In the genomic region with DNA sequence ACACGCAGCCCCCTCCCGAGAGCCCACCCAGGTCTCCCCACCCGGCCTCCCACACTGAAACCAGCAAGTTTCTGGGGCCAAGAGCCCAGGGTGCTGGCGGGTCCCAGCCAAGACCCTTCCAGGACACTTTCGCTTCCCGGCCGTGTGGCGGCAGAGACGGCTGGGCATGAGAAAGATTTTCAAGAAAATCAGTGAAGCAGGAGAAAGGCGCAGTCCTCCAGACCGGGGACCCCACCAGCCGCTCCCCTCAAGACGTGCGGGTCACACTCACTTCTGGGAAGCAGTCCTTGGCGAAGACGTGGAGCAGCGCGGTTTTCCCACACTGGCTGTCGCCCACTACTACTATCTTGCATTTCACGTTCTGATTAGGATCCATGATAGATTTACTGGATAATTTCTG, we compare ENCODE assay signal across 8 mouse cellular contexts. TPM values are rescaled to one million over a fixed set of nuclear protein-coding genes. Genes with fewer than 3 reads are reported as not detected.
DNase-seq lines count a peak whose midpoint lies in the region; ATAC-seq and TF ChIP-seq lines count a peak whose summit lies in the region.

No protein-coding gene starts in this region.

- H3K36me3 ChIP-seq in forebrain, embryonic 16.5 days (ENCODE audit: control insufficient read depth, insufficient read depth): no peaks in the 10 kb centered on the region
- 0 out of 2 replicates have a peak, but pooled peaks cover under 1% of the 10 kb centered on the region for H3K36me3 ChIP-seq in hindbrain, embryonic 12.5 days
- peaks cover 26% of the 10 kb centered on the region for H3K36me3 ChIP-seq in midbrain, embryonic 10.5 days
- H3K36me3 ChIP-seq in splenic B cell, adult 2 months (ENCODE audit: control insufficient read depth, insufficient read depth, low read length, poor library complexity, severe bottlenecking): no peaks in the 10 kb centered on the region

- peaks cover 25% of the 10 kb centered on the region for H3K4me1 ChIP-seq in forebrain, embryonic 16.5 days (replicated peaks; ENCODE audit: control insufficient read depth, insufficient read depth, low read length)
- H3K4me1 ChIP-seq in hindbrain, embryonic 12.5 days: peaks cover 16% of the 10 kb centered on the region
- peaks cover 31% of the 10 kb centered on the region for H3K4me1 ChIP-seq in midbrain, embryonic 10.5 days

- no peaks in the 10 kb centered on the region for H3K27me3 ChIP-seq in forebrain, embryonic 16.5 days (replicated peaks; ENCODE audit: control insufficient read depth, insufficient read depth, low read length)
- H3K27me3 ChIP-seq in hindbrain, embryonic 12.5 days: no peaks in the 10 kb centered on the region
- H3K27me3 ChIP-seq in midbrain, embryonic 10.5 days (ENCODE audit: low read depth, poor library complexity, severe bottlenecking): no peaks in the 10 kb centered on the region
- H3K27me3 ChIP-seq in splenic B cell, adult 2 months (ENCODE audit: control insufficient read depth, insufficient read depth, low read length, poor library complexity, severe bottlenecking): peaks cover 2% of the 10 kb centered on the region; the same call in 1 of the 2 replicates

- TF ChIP-seq POLR2A in brain, embryonic 14.5 days (IDR thresholded peaks at IDR 0.05; ENCODE audit: borderline replicate concordance, extremely low read depth, insufficient read depth, insufficient read length, poor library complexity, severe bottlenecking): 0 out of 2 replicates have a peak, but pooled peaks have one; percentile 11

- no peaks in the 10 kb centered on the region for H3K9me3 ChIP-seq in forebrain, embryonic 16.5 days (ENCODE audit: control insufficient read depth, low read length)
- H3K9me3 ChIP-seq in hindbrain, embryonic 12.5 days (replicated peaks): no peaks in the 10 kb centered on the region
- no peaks in the 10 kb centered on the region for H3K9me3 ChIP-seq in midbrain, embryonic 10.5 days (replicated peaks)

- peak overlapping the region; percentile 96 for H3K4me3 ChIP-seq in forebrain, embryonic 16.5 days (replicated peaks; ENCODE audit: low read length)
- peak overlapping the region; percentile 86 for H3K4me3 ChIP-seq in hindbrain, embryonic 12.5 days
- H3K4me3 ChIP-seq in midbrain, embryonic 10.5 days: peak overlapping the region; percentile 95

- ATAC-seq in forebrain, embryonic 16.5 days: peak; percentile 39
- peak; percentile 32; the same call in 1 of the 2 replicates for ATAC-seq in hindbrain, embryonic 12.5 days (ENCODE audit: low FRiP score)

- peak; percentile 13 for DNase-seq in cerebellum, adult 11-12 months
- no peak for DNase-seq in cerebellum, adult 9-10 months
- DNase-seq in brain, embryonic 14.5 days (ENCODE audit: low read depth): peak; percentile 71
- DNase-seq in left cerebral cortex, postnatal 36 days (ENCODE audit: low spot score in 2 of 2): peak; percentile 45 to 46
- peak; percentile 65 for DNase-seq in midbrain, embryonic 10.5 days (ENCODE audit: low spot score)
- peak; percentile 4 for DNase-seq in splenic B cell, adult 2 months (ENCODE audit: low read depth, low spot score)

- H3K9ac ChIP-seq in forebrain, embryonic 16.5 days (replicated peaks; ENCODE audit: low read depth, low read length): peak overlapping the region; percentile 94
- peak overlapping the region; percentile 97 for H3K9ac ChIP-seq in hindbrain, embryonic 12.5 days

- 0% methylated on average over 20 of the region's 20 CpGs for WGBS in forebrain, embryonic 16.5 days
- under 1% methylated on average over 20 of the region's 20 CpGs for WGBS in hindbrain, embryonic 12.5 days
- under 1% methylated on average over 20 of the region's 20 CpGs for WGBS in midbrain, embryonic 10.5 days

- no peak for TF ChIP-seq CTCF in brain, embryonic 14.5 days (IDR thresholded peaks at IDR 0.05; ENCODE audit: borderline replicate concordance, extremely low read depth, insufficient read depth, insufficient read length)

- peak overlapping the region; percentile 93 for H3K27ac ChIP-seq in forebrain, embryonic 16.5 days (ENCODE audit: low read length)
- peak overlapping the region; percentile 94 for H3K27ac ChIP-seq in hindbrain, embryonic 12.5 days
- H3K27ac ChIP-seq in midbrain, embryonic 10.5 days (replicated peaks): peak overlapping the region; percentile 97

- intact Hi-C loops in left cerebral cortex, postnatal 36 days (cut with DNase I): loop anchor here (2.0 to 10.0 kb wide), 3 partner anchors 180 to 842 kb away; no protein-coding TSS in a partner anchor

- H3K4me2 ChIP-seq in forebrain, embryonic 16.5 days (ENCODE audit: low read length): peak overlapping the region; percentile 77
- H3K4me2 ChIP-seq in hindbrain, embryonic 12.5 days (replicated peaks): peak overlapping the region; percentile 71

RNA-seq across cellular contexts. Expression of a gene that starts 0.5 kb away (rescaled TPM):
- 76.7 and 111 TPM in 2 replicates for polyA plus RNA-seq in brain, embryonic 14.5 days (2012; rRNA removed)
- 118 and 132 TPM in 2 replicates for polyA plus RNA-seq in forebrain, embryonic 16.5 days (2015; fragmentation: Nextera tagmentation; extraction: Ambion mirVana)
- 321 and 363 TPM in 2 replicates for polyA plus RNA-seq in hindbrain, embryonic 12.5 days (2016; fragmentation: Nextera tagmentation; extraction: Ambion mirVana)
- 10 to 100 TPM; 16.3 to 16.5 TPM for total RNA-seq in left cerebral cortex, postnatal 36 days (2021)
- polyA plus RNA-seq in midbrain, embryonic 10.5 days (2016; fragmentation: Nextera tagmentation; extraction: Ambion mirVana): 155 and 255 TPM in 2 replicates
